Mouse (Mus musculus) liver, postnatal 0 days (tissue): ENCODE data around the gene Pccb. TPM values are rescaled to one million over a fixed set of nuclear protein-coding genes. Genes with fewer than 3 reads are reported as not detected.
A peak's percentile ranks its signal among the peaks of the same experiment; 100 is the strongest.

Experiments
- ATAC-seq: fragments of 200-750 bp; cut with Nextera tagmentation; 2 replicates; pipeline ENCODE4 v1.8.0; 2017; ENCODE audit warnings: mild to moderate bottlenecking, moderate library complexity
- DNase-seq: peaks from one replicate; pipeline ENCODE4 v3.0.0-alpha.2; 2016
- H3K27ac ChIP-seq: fragments of 300-500 bp; sonication (generic); 2 replicates; pipeline ENCODE4 v1.5.1; 2014; ENCODE audit warnings: antibody characterized with exemption, moderate library complexity, mild to moderate bottlenecking, low read depth
- H3K27me3 ChIP-seq: fragments of 300-500 bp; sonication (generic); 2 replicates; pipeline ENCODE4 v1.6.1; 2014; ENCODE audit warnings: low read length, control low read depth, mixed read lengths; ENCODE audit not compliant: insufficient read depth
- H3K36me3 ChIP-seq: fragments of 300-500 bp; sonication (generic); replicated peaks from 2 replicates; pipeline ENCODE4 v1.6.1; 2014; ENCODE audit warnings: mild to moderate bottlenecking, control low read depth, low read length, moderate library complexity, mixed read lengths; ENCODE audit not compliant: insufficient read depth
- H3K4me1 ChIP-seq: fragments of 300-500 bp; sonication (generic); 2 replicates; pipeline ENCODE4 v1.6.1; 2014; ENCODE audit warnings: antibody characterized with exemption, mild to moderate bottlenecking, control low read depth; ENCODE audit not compliant: insufficient read depth
- H3K4me2 ChIP-seq: fragments of 300-500 bp; sonication (generic); 2 replicates; pipeline ENCODE4 v1.6.1; 2014; ENCODE audit warnings: low read depth, mild to moderate bottlenecking, low read length, moderate library complexity, mixed read lengths
- H3K4me3 ChIP-seq: fragments of 300-500 bp; sonication (generic); 2 replicates; pipeline ENCODE4 v1.5.1; 2014; ENCODE audit warnings: low read depth, low read length
- H3K9ac ChIP-seq: fragments of 300-500 bp; sonication (generic); replicated peaks from 2 replicates; pipeline ENCODE4 v1.6.1; 2014; ENCODE audit warnings: mild to moderate bottlenecking, moderate library complexity
- H3K9me3 ChIP-seq: fragments of 300-500 bp; sonication (generic); 2 replicates; pipeline ENCODE4 v1.6.1; 2016; ENCODE audit warnings: mild to moderate bottlenecking, control low read depth, low read length, mixed read lengths
- CTCF ChIP-seq: sonication (generic); IDR thresholded peaks from 2 replicates; pipeline ENCODE4 v1.5.1; 2016; ENCODE audit warnings: antibody characterized with exemption, low read depth
- EP300 ChIP-seq: IDR thresholded peaks from 2 replicates; pipeline ENCODE4 v1.6.1; 2016; ENCODE audit warnings: antibody characterized with exemption, low read depth, mild to moderate bottlenecking
- WGBS: fragments of 180-500 bp; shearing (Covaris S2); extraction: QIAGEN DNeasy Blood & Tissue Kit; methylation state at CpG from one replicate; pipeline ENCODE4 v1.1.7; 2014; ENCODE audit not compliant: insufficient replicate concordance; 5-methylcytosine and 5-hydroxymethylcytosine counted together
- polyA plus RNA-seq: library from polyadenylated mRNA; unstranded; fragments of >200 nt; fragmentation: Nextera tagmentation; extraction: Ambion mirVana; gene quantifications from 2 replicates; pipeline ENCODE4 v1.2.1, GENCODE M21; 2015

Pccb gene
- polyA plus RNA-seq, 1 experiment from 2014 or later = 15.6 TPM

GRCm38 (mm10) chr9:101072506-101072905, 37.8 kb upstream of the Pccb start:
- WGBS = 26% methylated on average over 5 of the region's 5 CpGs
- Histone ChIP-seq H3K9ac (peak overlapping the region; percentile 33; the same call in 1 of the 2 replicates), H3K4me3 (no peak overlapping the region)

GRCm38 (mm10) chr9:101069781-101070180, 35.1 kb upstream of the Pccb start:
- 90% methylated on average over 3 of the region's 3 CpGs for WGBS
- H3K27ac ChIP-seq = no peak overlapping the region
- no peak overlapping the region for H3K4me2 ChIP-seq
- H3K9ac ChIP-seq = no peak overlapping the region
- no peak overlapping the region for H3K4me3 ChIP-seq
- DNase-seq (no peak), ATAC-seq (no peak)
- peaks cover 2% of the 10 kb centered on the region; the same call in 1 of the 2 replicates for H3K4me1 ChIP-seq
- no peaks in the 10 kb centered on the region for H3K36me3 ChIP-seq
- TF ChIP-seq CTCF = peak; percentile 44
- no peak for TF ChIP-seq EP300
- H3K9me3 ChIP-seq = no peaks in the 10 kb centered on the region
- H3K27me3 ChIP-seq = no peaks in the 10 kb centered on the region

More at GRCm38 (mm10) chr9:101072506-101072905, 37.8 kb upstream of the Pccb start:
- TF ChIP-seq EP300 = no peak
- TF ChIP-seq CTCF = no peak
- Histone ChIP-seq H3K27ac (no peak overlapping the region), H3K36me3 (no peaks in the 10 kb centered on the region), H3K4me1 (peaks cover 3% of the 10 kb centered on the region; the same call in 1 of the 2 replicates), H3K4me2 (peak overlapping the region; percentile 96; the same call in 1 of the 2 replicates), H3K27me3 (no peaks in the 10 kb centered on the region), H3K9me3 (no peaks in the 10 kb centered on the region)
- DNase-seq (no peak), ATAC-seq (no peak)

DNA sequence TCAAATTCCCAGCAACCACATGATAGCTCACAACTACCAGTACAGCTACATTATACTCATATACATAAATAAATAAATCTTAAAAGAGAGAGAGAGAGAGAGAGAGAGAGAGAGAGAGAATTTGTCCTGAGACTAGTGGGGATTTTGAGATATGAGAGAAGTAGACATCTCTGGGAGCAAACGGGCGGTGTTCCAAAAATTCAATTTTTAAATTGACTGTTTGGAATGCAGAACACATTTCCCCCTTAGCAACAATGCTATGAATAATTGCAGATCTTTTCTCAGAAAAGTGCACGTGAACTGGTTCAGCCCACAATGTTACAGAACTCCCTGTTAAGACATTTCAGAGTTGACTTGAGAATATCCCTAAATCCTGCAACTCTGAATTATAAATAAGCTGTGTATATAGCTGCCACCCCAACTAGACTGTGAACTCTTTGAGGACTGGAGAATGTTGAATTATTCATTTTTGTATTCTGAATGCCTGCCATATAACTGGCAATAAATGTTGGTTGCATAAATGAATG, 30.4 kb upstream of the Pccb start:
- Histone ChIP-seq H3K4me1 (peaks cover 3% of the 10 kb centered on the region; the same call in 1 of the 2 replicates), H3K9me3 (no peaks in the 10 kb centered on the region), H3K4me2 (no peak overlapping the region), H3K36me3 (no peaks in the 10 kb centered on the region), H3K27ac (no peak overlapping the region), H3K9ac (no peak overlapping the region), H3K4me3 (no peak overlapping the region), H3K27me3 (no peaks in the 10 kb centered on the region)
- no peak for DNase-seq
- no peak for ATAC-seq
- WGBS = 74% methylated on average over 3 of the region's 3 CpGs
- no peak for TF ChIP-seq EP300
- TF ChIP-seq CTCF = no peak

- H3K4me1 ChIP-seq = peaks cover 3% of the 10 kb centered on the region; the same call in 1 of the 2 replicates
- H3K36me3 ChIP-seq = no peaks in the 10 kb centered on the region
- TF ChIP-seq EP300 (no peak), CTCF (no peak)
- no peak overlapping the region for H3K4me2 ChIP-seq
- 73% methylated on average over 6 of the region's 6 CpGs for WGBS
- no peak overlapping the region for H3K27ac ChIP-seq
- ATAC-seq (no peak), DNase-seq (no peak)
- H3K9ac ChIP-seq = no peak overlapping the region
- H3K4me3 ChIP-seq = no peak overlapping the region
- no peaks in the 10 kb centered on the region for H3K9me3 ChIP-seq
- no peaks in the 10 kb centered on the region for H3K27me3 ChIP-seq
Measured at GRCm38 (mm10) chr9:101062253-101062780, 27.6 kb upstream of the Pccb start.

- no peak overlapping the region for H3K4me3 ChIP-seq
- H3K27ac ChIP-seq = no peak overlapping the region
- no peaks in the 10 kb centered on the region for H3K27me3 ChIP-seq
- H3K9me3 ChIP-seq = no peaks in the 10 kb centered on the region
- H3K4me1 ChIP-seq = peaks cover 3% of the 10 kb centered on the region; the same call in 1 of the 2 replicates
- H3K36me3 ChIP-seq = no peaks in the 10 kb centered on the region
- TF ChIP-seq EP300 (no peak), CTCF (no peak)
- WGBS = 50% methylated on average over 11 of the region's 11 CpGs
- ATAC-seq (no peak), DNase-seq (peak; percentile 27)
- no peak overlapping the region for H3K4me2 ChIP-seq
- no peak overlapping the region for H3K9ac ChIP-seq
Measured at GRCm38 (mm10) chr9:101061035-101061434, 26.3 kb upstream of the Pccb start.

DNA sequence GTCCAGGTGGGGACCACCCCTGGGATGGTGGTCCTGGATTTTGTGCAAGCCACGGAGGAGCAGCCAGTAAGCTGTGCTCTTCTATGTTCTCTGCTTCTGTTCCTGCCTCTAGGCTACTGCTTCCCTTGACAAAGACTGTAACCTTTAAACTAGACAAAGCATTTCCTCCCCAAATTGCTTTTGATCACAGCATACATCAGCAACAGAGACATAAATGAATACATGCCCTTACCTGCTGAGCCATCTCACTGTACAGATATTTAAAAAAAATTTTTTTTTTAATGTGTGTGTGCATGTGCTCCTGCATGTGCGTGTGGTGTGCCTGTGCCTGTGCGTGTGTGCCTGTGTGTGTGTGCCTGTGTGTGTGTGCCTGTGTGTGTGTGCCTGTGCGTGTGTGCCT, 22.5 kb upstream of the Pccb start:
- H3K9me3 ChIP-seq = no peaks in the 10 kb centered on the region
- no peak overlapping the region for H3K9ac ChIP-seq
- no peak overlapping the region for H3K4me2 ChIP-seq
- no peak for ATAC-seq
- H3K4me3 ChIP-seq = no peak overlapping the region
- H3K36me3 ChIP-seq = no peaks in the 10 kb centered on the region
- WGBS = 94% methylated on average over 4 of the region's 4 CpGs
- H3K27ac ChIP-seq = no peak overlapping the region
- TF ChIP-seq CTCF = no peak
- no peak for TF ChIP-seq EP300
- H3K4me1 ChIP-seq = peaks cover 3% of the 10 kb centered on the region; the same call in 1 of the 2 replicates
- no peak for DNase-seq
- H3K27me3 ChIP-seq = no peaks in the 10 kb centered on the region
